Mouse (Mus musculus) stomach, embryonic 16.5 days (tissue): ENCODE measurements around the gene Ulk3. TPM values are rescaled to one million over a fixed set of nuclear protein-coding genes. Genes with fewer than 3 reads are reported as not detected.

Experiments used
- ATAC-seq: fragments of 200-750 bp; cut with Nextera tagmentation; 2 replicates; pipeline ENCODE4 v1.8.0; 2017; ENCODE audit warnings: moderate number of reproducible peaks, moderate TSS enrichment; ENCODE audit not compliant: insufficient read depth, low FRiP score
- H3K27ac ChIP-seq: fragments of 300-500 bp; sonication (generic); 2 replicates; pipeline ENCODE4 v1.5.1; 2014; ENCODE audit warnings: low read length
- H3K27me3 ChIP-seq: fragments of 300-500 bp; sonication (generic); 2 replicates; pipeline ENCODE4 v1.6.1; 2014; ENCODE audit warnings: low read length, control low read depth, mixed read lengths; ENCODE audit not compliant: control insufficient read depth, insufficient read depth
- H3K36me3 ChIP-seq: fragments of 300-500 bp; sonication (generic); 2 replicates; pipeline ENCODE4 v1.6.1; 2014; ENCODE audit warnings: low read length; ENCODE audit not compliant: control insufficient read depth, insufficient read depth
- H3K4me1 ChIP-seq: fragments of 300-500 bp; sonication (generic); 2 replicates; pipeline ENCODE4 v1.6.1; 2014; ENCODE audit warnings: low read length, control low read depth, mixed read lengths; ENCODE audit not compliant: control insufficient read depth, insufficient read depth
- H3K4me2 ChIP-seq: fragments of 300-500 bp; sonication (generic); 2 replicates; pipeline ENCODE4 v1.6.1; 2014; ENCODE audit warnings: low read depth, low read length, mixed read lengths
- H3K4me3 ChIP-seq: fragments of 300-500 bp; sonication (generic); replicated peaks from 2 replicates; pipeline ENCODE4 v1.5.1; 2014; ENCODE audit warnings: mild to moderate bottlenecking, low read length
- H3K9ac ChIP-seq: fragments of 300-500 bp; sonication (generic); 2 replicates; pipeline ENCODE4 v1.6.1; 2014; ENCODE audit warnings: low read length
- H3K9me3 ChIP-seq: fragments of 300-500 bp; sonication (generic); replicated peaks from 2 replicates; pipeline ENCODE4 v1.6.1; 2016; ENCODE audit warnings: low read length, control low read depth; ENCODE audit not compliant: control insufficient read depth
- WGBS: fragments of 180-500 bp; shearing (Covaris S2); extraction: QIAGEN DNeasy Blood & Tissue Kit; methylation state at CpG from one replicate; pipeline ENCODE4 v1.1.7; 2014; 5-methylcytosine and 5-hydroxymethylcytosine counted together
- polyA plus RNA-seq: library from polyadenylated mRNA; unstranded; fragments of >200 nt; fragmentation: Nextera tagmentation; extraction: Ambion mirVana; gene quantifications from 2 replicates; pipeline ENCODE4 v1.2.1, GENCODE M21; 2015

The Ulk3 gene
- polyA plus RNA-seq, 1 experiment from 2014 or later, result 22.3 TPM

DNA sequence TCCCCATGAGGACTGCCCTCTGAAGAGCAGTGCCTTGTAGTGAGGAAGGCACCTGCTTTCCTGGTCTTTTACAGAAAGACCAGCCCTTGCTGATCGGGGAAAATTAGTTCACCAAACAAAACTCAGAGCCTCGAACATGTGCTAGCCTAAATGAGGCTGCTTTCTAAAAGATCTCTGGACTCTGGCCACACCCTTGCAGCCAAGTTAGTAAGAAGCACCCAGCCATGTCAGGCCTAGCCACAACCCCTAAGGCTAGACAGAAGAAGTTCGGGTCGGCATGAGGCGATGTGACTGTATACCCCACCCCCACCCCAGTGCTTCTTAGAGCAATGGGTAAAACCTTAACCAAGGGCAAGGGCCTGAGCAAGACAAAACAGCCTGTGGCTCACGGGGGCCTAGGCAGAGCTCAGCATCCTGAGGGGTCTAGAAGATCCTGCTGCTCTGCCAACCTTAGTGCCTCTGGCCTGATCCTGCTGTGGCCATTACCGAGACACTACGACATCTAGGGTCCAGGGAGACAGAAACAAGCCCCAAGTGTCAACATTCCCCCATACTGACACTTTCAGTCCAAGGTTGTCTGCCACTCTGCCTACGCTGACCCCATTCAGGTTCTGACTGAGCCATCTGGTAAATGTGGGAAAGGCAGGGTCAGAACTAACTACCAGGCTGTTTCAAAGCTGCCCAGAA is 54.1 kb downstream of the Ulk3 start:
- Histone ChIP-seq H3K27me3 (no peaks in the 10 kb centered on the region), H3K9ac (peak overlapping the region; percentile 99), H3K36me3 (no peaks in the 10 kb centered on the region), H3K4me1 (peaks cover 63% of the 10 kb centered on the region), H3K9me3 (no peaks in the 10 kb centered on the region), H3K4me3 (peak overlapping the region; percentile 88), H3K27ac (peak overlapping the region; percentile 97), H3K4me2 (peak overlapping the region; percentile 65)
- no peak for ATAC-seq
- WGBS, result 49% methylated on average over 9 of the region's 9 CpGs

DNA sequence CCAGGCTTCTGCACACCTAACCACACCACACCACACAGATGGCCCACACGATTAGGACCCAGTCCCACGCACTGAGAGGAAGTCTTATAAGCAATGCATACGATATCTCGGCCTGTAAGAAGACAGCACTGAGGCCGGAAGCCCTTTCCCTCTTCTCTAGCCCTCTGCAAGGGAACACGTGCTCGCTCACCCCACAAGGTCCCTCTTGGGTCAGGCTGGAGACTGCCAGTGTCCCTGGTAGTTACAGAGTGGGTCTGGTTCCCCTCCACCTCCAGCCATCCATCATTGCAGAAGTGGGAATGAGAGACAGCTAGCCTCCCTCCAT is 54.6 kb downstream of the Ulk3 start:
- Histone ChIP-seq H3K36me3 (no peaks in the 10 kb centered on the region), H3K27ac (peak overlapping the region; percentile 97), H3K4me3 (peak overlapping the region; percentile 88), H3K4me2 (peak overlapping the region; percentile 65), H3K4me1 (peaks cover 58% of the 10 kb centered on the region), H3K9me3 (no peaks in the 10 kb centered on the region), H3K27me3 (no peaks in the 10 kb centered on the region), H3K9ac (peak overlapping the region; percentile 99)
- ATAC-seq, result no peak
- WGBS, result 25% methylated on average over 7 of the region's 7 CpGs

DNA sequence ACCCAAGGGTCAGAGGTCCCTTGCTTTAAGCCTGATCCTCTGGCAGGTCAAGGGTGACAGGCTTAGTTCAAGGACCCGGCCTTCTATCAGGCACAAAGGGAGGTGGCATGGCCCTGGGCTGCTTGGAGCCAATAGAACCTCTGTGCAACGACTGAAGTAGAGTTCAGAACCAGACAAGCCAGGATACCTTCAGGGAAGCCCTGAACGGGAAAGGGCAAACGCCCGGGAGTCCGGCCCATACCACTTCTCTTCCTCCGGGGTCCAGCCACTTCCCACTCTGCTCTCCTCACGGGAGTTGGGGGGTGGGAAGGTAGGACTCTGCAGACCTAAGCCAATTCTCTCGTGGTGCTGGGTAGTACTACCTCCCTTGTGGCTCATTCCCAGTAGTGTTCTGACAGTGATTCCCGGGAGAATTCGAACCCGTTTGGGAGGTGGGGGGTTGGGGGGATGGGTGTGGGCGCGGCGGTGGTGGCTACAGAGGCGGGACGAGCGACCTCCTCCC is 55.2 kb downstream of the Ulk3 start:
- Histone ChIP-seq H3K36me3 (no peaks in the 10 kb centered on the region), H3K9ac (peak overlapping the region; percentile 99), H3K27me3 (no peaks in the 10 kb centered on the region), H3K4me2 (peak overlapping the region; percentile 65), H3K9me3 (no peaks in the 10 kb centered on the region), H3K4me1 (peaks cover 52% of the 10 kb centered on the region), H3K27ac (peak overlapping the region; percentile 97), H3K4me3 (peak overlapping the region; percentile 88)
- WGBS, result under 1% methylated on average over 18 of the region's 18 CpGs
- no peak for ATAC-seq

DNA sequence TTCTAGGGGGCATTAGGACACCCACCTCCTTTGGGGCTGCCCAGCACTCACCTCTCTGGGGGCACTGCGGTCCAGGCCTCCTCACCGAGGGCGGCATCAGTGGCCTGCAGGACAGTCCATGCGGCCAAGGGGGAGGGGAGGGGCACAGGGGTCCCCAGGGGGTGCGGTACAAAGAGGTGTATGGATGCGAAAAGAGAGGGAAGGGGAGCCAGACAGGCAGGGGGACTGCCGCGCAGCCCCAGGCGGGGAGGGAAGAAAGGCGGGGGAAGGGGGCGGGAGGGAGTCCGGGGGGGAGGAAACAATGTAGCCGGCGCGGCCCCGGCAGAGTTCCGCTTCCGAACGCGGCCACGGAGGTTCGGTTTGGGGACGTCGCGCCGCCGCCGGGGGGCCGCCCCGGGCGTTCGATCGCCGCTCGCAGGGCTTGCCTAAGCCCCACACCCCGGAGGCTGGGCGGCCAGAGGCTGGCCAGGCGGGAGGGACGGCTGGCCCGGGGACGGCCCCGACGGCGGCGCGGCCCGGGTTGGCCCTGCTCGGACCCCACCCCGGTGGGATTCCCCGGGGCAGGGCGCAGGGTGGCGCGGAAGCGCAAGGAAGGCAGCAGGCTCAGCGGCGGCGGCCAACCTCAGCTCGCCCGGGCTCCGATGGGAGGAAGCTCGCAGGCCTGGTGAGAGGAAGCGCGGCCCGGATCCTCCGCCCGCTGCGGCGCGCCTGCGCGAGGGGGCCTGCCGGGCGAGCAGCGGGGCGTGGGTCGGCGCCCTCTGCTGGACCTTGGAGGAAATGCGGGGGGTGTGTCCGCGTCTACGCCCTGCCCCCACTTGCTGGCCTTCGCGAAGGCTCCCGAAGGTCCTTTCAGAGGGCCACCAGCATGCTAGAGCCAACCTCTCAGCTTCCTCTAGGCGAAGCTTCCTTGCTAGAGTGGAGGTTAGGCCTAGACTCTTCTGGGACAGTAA is 56.0 kb downstream of the Ulk3 start:
- H3K4me3 ChIP-seq, result peak overlapping the region; percentile 88
- ATAC-seq, result peak; percentile 78
- H3K36me3 ChIP-seq, result no peaks in the 10 kb centered on the region
- no peaks in the 10 kb centered on the region for H3K9me3 ChIP-seq
- WGBS, result under 1% methylated on average over 80 of the region's 85 CpGs
- peaks cover 44% of the 10 kb centered on the region for H3K4me1 ChIP-seq
- H3K27ac ChIP-seq, result peak overlapping the region; percentile 97
- no peaks in the 10 kb centered on the region for H3K27me3 ChIP-seq
- H3K4me2 ChIP-seq, result peak overlapping the region; percentile 65
- H3K9ac ChIP-seq, result peak overlapping the region; percentile 99

Other genes starting within 250 kb of the Ulk3 start
- 26.4 and 28.7 TPM in 2 replicates for gene Ppcdc, start 149.3 kb upstream of the Ulk3 start, polyA plus RNA-seq
- 28.5 and 31.0 TPM in 2 replicates for gene Scamp5, start 121.4 kb upstream of the Ulk3 start, polyA plus RNA-seq
- gene Rpp25, start 85.4 kb upstream of the Ulk3 start, polyA plus RNA-seq, result 4.8 and 5.3 TPM in 2 replicates
- gene Cox5a, start 68.2 kb upstream of the Ulk3 start, polyA plus RNA-seq, result 586 and 601 TPM in 2 replicates
- gene Fam219b, start 51.9 kb upstream of the Ulk3 start, polyA plus RNA-seq, result 17.9 and 19.1 TPM in 2 replicates
- 45.2 and 49.0 TPM in 2 replicates for gene Mpi, start 36.7 kb upstream of the Ulk3 start, polyA plus RNA-seq
- 98.7 and 105 TPM in 2 replicates for gene Scamp2, start 28.5 kb upstream of the Ulk3 start, polyA plus RNA-seq
- gene Cplx3, start 16.8 kb downstream of the Ulk3 start, polyA plus RNA-seq, result not detected in 2 replicates
- not detected in 2 replicates for gene Lman1l, start 31.3 kb downstream of the Ulk3 start, polyA plus RNA-seq
- gene Csk, start 64.2 kb downstream of the Ulk3 start, polyA plus RNA-seq, result 26.6 and 27.9 TPM in 2 replicates
- gene Cyp1a2, start 94.3 kb downstream of the Ulk3 start, polyA plus RNA-seq, result not detected in 2 replicates
- gene Cyp1a1, start 98.5 kb downstream of the Ulk3 start, polyA plus RNA-seq, result 0.05 TPM in 1 of 2 replicates, not detected in the other
- gene Edc3, start 119.1 kb downstream of the Ulk3 start, polyA plus RNA-seq, result 28.6 and 32.9 TPM in 2 replicates
- 66.7 and 76.8 TPM in 2 replicates for gene Clk3, start 176.4 kb downstream of the Ulk3 start, polyA plus RNA-seq
- 4.2 and 4.5 TPM in 2 replicates for gene Arid3b, start 247.3 kb downstream of the Ulk3 start, polyA plus RNA-seq